Mouse (Mus musculus) midbrain, embryonic 15.5 days (tissue): ENCODE data around the gene Grk5. TPM values are rescaled to one million over a fixed set of nuclear protein-coding genes. Genes with fewer than 3 reads are reported as not detected.

ENCODE experiments used
- ATAC-seq: fragments of 200-750 bp; cut with Nextera tagmentation; replicated peaks from 2 replicates; pipeline ENCODE4 v1.8.0; 2017; ENCODE audit warnings: moderate TSS enrichment
- H3K27ac ChIP-seq: fragments of 300-500 bp; sonication (generic); 2 replicates; pipeline ENCODE4 v1.5.1; 2015; ENCODE audit warnings: mild to moderate bottlenecking, inconsistent platforms
- H3K27me3 ChIP-seq: fragments of 300-500 bp; sonication (generic); replicated peaks from 2 replicates; pipeline ENCODE4 v1.6.1; 2015; ENCODE audit warnings: inconsistent platforms
- H3K36me3 ChIP-seq: fragments of 300-500 bp; sonication (generic); replicated peaks from 2 replicates; pipeline ENCODE4 v1.6.1; 2015; ENCODE audit warnings: inconsistent platforms
- H3K4me1 ChIP-seq: fragments of 300-500 bp; sonication (generic); 2 replicates; pipeline ENCODE4 v1.6.1; 2015; ENCODE audit warnings: inconsistent platforms
- H3K4me2 ChIP-seq: fragments of 300-500 bp; sonication (generic); 2 replicates; pipeline ENCODE4 v1.6.1; 2015; ENCODE audit warnings: inconsistent platforms, mild to moderate bottlenecking, moderate library complexity
- H3K4me3 ChIP-seq: fragments of 300-500 bp; sonication (generic); 2 replicates; pipeline ENCODE4 v1.5.1; 2015; ENCODE audit warnings: mild to moderate bottlenecking, inconsistent platforms
- H3K9ac ChIP-seq: fragments of 300-500 bp; sonication (generic); 2 replicates; pipeline ENCODE4 v1.6.1; 2015; ENCODE audit warnings: mild to moderate bottlenecking, inconsistent platforms
- H3K9me3 ChIP-seq: fragments of 300-500 bp; sonication (generic); 2 replicates; pipeline ENCODE4 v1.6.1; 2016; ENCODE audit warnings: inconsistent platforms
- WGBS: fragments of 180-500 bp; shearing (Covaris S2); methylation state at CpG from one replicate; pipeline ENCODE4 v1.1.7; 2015; ENCODE audit warnings: mixed read lengths; 5-methylcytosine and 5-hydroxymethylcytosine counted together
- polyA plus RNA-seq: library from polyadenylated mRNA; unstranded; fragments of >200 nt; fragmentation: Nextera tagmentation; extraction: Ambion mirVana; gene quantifications from 2 replicates; pipeline ENCODE4 v1.2.1, GENCODE M21; 2015

Grk5 gene
- polyA plus RNA-seq, 1 experiment from 2014 or later, result 2.5 TPM

DNA sequence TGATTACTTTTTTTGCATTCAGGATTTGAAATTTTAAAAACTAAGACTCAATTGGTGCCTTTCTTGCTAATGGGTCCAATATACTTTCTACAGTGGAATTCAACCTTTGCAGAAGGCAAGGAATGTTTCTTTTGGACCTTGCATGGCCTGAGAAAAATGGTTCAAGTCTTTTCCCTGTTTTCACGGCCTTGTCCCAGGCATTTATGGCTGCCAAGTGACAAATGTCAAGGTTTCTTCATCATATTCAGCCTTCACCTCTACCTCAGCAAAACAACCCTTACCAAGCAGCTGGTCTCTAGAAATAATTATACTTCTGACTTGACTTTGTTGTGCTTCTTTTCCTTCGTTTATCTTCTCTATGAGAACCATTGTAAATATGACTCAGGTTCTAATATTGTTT is 207.2 kb downstream of the Grk5 start:
- Histone ChIP-seq H3K4me1 (0 out of 2 replicates have a peak, but pooled peaks cover 2% of the 10 kb centered on the region), H3K36me3 (no peaks in the 10 kb centered on the region), H3K4me2 (no peak overlapping the region), H3K27me3 (no peaks in the 10 kb centered on the region), H3K27ac (no peak overlapping the region), H3K4me3 (no peak overlapping the region), H3K9me3 (no peaks in the 10 kb centered on the region), H3K9ac (no peak overlapping the region)
- ATAC-seq, result no peak
- 86% methylated on average over 2 of the region's 2 CpGs for WGBS

DNA sequence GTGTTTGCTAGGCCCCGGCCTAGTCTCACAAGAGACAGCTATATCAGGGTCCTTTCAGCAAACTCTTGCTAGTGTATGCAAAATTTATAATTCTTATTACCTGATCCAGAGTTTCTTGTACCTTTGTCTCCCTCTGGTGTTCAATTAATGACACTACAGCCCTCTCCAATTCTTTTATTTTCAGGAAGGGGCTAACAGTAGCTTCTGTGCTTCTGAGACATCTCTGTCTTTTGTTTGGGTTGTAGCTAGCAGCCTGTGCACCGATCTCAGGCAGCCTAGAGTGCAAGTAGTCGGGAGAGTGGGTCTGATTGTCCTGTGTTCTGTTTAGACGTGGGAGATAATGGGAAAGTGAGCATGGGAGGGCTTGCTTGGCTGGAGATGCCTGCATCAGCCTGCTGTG is 208.2 kb downstream of the Grk5 start:
- Histone ChIP-seq H3K9ac (no peak overlapping the region; the same call in 1 of the 2 replicates), H3K4me2 (no peak overlapping the region), H3K4me3 (no peak overlapping the region), H3K4me1 (0 out of 2 replicates have a peak, but pooled peaks cover 2% of the 10 kb centered on the region), H3K36me3 (no peaks in the 10 kb centered on the region), H3K27ac (no peak overlapping the region), H3K27me3 (no peaks in the 10 kb centered on the region), H3K9me3 (no peaks in the 10 kb centered on the region)
- ATAC-seq, result no peak; the same call in 1 of the 2 replicates
- 20% methylated on average over 4 of the region's 4 CpGs for WGBS

DNA sequence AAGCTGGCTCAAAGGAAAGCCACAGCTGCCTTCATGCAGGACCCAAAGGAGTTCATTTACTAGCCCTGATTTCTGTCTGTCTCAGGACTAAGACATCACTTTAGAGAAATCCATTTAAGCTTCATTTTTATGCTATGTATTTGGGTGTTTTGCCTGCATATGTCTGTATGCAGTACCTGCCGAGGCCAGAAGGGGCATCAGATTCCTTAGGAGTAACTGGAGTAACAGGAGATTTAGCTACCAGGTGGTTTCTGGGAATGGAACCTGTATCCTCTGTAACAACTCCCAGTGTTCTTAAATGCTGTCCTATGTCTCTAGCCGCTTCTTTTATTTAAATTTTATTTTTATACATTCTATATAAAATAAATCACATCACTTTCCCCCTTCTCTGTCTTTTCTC is 220.6 kb downstream of the Grk5 start:
- WGBS, result 59% methylated on average over 2 of the region's 2 CpGs
- Histone ChIP-seq H3K9me3 (no peaks in the 10 kb centered on the region; the same call in 1 of the 2 replicates), H3K4me2 (no peak overlapping the region), H3K9ac (no peak overlapping the region), H3K36me3 (no peaks in the 10 kb centered on the region), H3K27ac (no peak overlapping the region), H3K27me3 (no peaks in the 10 kb centered on the region), H3K4me1 (no peaks in the 10 kb centered on the region), H3K4me3 (no peak overlapping the region)
- ATAC-seq, result no peak

DNA sequence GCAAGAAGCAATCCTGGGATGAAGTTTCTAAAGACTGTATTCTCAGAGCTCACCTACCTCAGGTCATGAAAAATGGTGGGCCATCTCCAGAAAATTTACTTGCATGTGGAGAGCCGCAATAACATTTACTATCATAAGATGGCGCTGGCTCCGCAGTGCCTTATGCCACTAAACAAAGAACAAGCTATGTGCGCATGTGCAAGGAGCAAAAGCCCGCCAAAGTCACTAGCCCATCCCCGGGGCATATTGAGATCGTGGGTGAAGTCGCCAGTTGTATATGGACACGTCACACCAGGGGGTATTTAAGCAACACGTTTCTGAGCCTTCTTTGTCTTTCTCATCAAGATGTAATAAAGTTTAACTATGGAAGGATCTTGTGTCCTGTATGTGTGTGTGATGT is 241.5 kb downstream of the Grk5 start:
- 92% methylated on average over 10 of the region's 10 CpGs for WGBS
- Histone ChIP-seq H3K4me2 (no peak overlapping the region), H3K36me3 (0 out of 2 replicates have a peak, but pooled peaks cover 5% of the 10 kb centered on the region), H3K27me3 (no peaks in the 10 kb centered on the region), H3K9ac (no peak overlapping the region), H3K27ac (no peak overlapping the region), H3K9me3 (no peaks in the 10 kb centered on the region), H3K4me1 (no peaks in the 10 kb centered on the region), H3K4me3 (no peak overlapping the region)
- ATAC-seq, result no peak

DNA sequence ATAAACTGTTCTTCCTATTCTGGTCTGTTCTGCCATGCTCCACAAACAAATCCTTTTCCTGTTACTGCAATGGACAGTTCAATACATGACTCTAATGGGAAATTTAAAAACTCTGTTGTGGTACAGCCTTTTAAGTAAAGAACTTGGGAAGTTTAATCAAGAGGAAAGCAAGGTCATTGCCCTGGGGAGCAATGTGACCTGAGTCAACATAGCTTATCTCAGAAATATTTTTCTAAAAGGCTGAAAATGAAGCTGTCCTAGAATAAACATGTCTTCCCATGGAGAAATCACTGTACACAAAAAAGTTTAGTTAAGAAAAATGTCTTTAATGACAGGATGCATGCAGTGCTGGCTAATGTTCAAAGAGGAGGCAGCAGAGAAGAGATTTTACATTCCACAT is 249.1 kb downstream of the Grk5 start:
- no peaks in the 10 kb centered on the region for H3K9me3 ChIP-seq
- H3K4me2 ChIP-seq, result no peak overlapping the region
- no peak overlapping the region for H3K4me3 ChIP-seq
- H3K36me3 ChIP-seq, result no peaks in the 10 kb centered on the region
- H3K27ac ChIP-seq, result no peak overlapping the region
- peaks cover 24% of the 10 kb centered on the region for H3K4me1 ChIP-seq
- no peaks in the 10 kb centered on the region for H3K27me3 ChIP-seq
- H3K9ac ChIP-seq, result no peak overlapping the region
- no peak for ATAC-seq

DNA sequence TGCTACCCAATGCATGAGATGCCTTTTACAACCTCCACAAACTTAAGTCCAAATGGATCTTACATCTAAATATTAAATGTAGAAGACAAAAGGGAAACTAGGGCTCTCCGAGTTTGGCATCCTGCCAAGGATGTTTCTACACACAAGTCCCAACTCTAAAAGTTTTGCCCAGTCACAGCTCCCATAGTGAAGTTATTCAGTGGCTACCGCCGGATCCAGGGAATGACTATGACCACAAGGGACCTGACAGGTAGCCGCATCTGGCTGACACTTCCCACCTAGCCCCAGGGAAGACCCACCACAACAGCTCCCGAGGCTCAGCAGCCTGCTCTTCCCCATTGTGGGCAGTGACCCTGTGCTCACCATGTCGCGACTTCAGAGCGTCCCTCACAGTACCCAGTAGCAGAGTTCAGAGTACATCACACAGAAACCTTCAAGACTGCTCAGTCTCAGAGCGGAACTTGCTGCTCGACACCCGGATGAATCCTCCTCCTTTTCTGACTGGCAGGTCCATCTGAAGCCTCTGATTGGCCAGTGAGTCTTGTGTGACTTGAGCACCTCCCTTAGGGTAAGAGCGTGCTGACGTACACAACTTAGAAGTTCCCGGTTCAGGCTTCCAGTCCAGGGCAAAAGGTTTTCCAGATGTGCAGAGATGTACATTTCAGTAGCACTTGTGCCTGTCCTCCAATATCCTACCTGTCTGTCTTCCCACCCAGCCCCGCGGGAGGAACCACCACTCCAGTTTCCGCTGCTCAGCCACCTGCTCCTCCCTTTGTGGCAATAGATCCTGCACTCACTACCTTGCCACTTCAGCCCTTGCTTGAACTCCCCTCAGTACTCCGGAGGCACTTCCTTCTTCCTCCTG is 251.0 kb downstream of the Grk5 start, which contains the start of gene Zfp950:
Gene Zfp950, minus strand, starts transcription at position 499 of the 865 bp plus-strand sequence.
- Histone ChIP-seq H3K27ac (peak within 1 kb of the TSS; percentile 63), H3K9ac (peak within 1 kb of the TSS; percentile 87), H3K4me1 (peaks cover 24% of the 10 kb centered on the region), H3K36me3 (no peaks in the 10 kb centered on the region), H3K4me2 (peak within 1 kb of the TSS; percentile 87), H3K4me3 (peak within 1 kb of the TSS; percentile 82), H3K27me3 (no peaks in the 10 kb centered on the region), H3K9me3 (no peaks in the 10 kb centered on the region)
- 1% methylated on average over 18 of the region's 18 CpGs for WGBS
- peak; percentile 100 for ATAC-seq

DNA sequence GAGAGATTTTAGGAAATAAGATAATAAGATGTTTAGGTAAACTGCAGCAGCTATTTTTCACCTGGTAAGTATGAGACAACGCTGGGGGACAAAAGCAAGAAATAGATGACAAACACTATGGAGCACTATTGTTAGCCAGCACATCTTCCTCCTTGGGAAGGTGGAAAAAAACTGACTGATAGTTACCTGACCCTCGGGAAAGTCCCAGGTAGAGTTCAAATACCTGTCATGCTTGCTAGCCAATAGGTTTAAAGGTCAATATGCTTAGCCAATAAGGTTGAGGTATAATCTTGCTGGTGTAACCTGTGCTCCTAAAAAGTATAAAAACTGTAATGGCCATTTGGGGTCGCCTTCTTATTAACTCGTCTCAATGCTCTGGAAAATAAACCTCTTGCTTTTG is 251.8 kb downstream of the Grk5 start:
- Histone ChIP-seq H3K27me3 (no peaks in the 10 kb centered on the region), H3K36me3 (no peaks in the 10 kb centered on the region), H3K9ac (peak overlapping the region; percentile 87), H3K9me3 (no peaks in the 10 kb centered on the region), H3K4me2 (peak overlapping the region; percentile 87), H3K4me1 (peaks cover 24% of the 10 kb centered on the region), H3K27ac (peak overlapping the region; percentile 63; the same call in 1 of the 2 replicates), H3K4me3 (peak overlapping the region; percentile 82)
- no peak for ATAC-seq
- WGBS, result 20% methylated on average over 4 of the region's 4 CpGs

Other genes starting within 250 kb of the Grk5 start
- gene Nanos1, start 133.8 kb upstream of the Grk5 start, polyA plus RNA-seq, result 21.1 and 22.7 TPM in 2 replicates
- gene Eif3a, start 99.1 kb upstream of the Grk5 start, polyA plus RNA-seq, result 109 and 111 TPM in 2 replicates
- gene Fam45a, start 78.2 kb upstream of the Grk5 start, polyA plus RNA-seq, result 38.7 and 39.4 TPM in 2 replicates
- 10.7 and 11.5 TPM in 2 replicates for gene Sfxn4, start 28.3 kb upstream of the Grk5 start, polyA plus RNA-seq
- gene Prdx3, start 15.2 kb upstream of the Grk5 start, polyA plus RNA-seq, result 87.2 and 90.3 TPM in 2 replicates